31 mouse cellular contexts compared by ENCODE assay signal in genomic region chr8:112803058-112803457, GRCm38 (mm10).
DNase-seq lines count a peak whose midpoint lies in the region; ATAC-seq and TF ChIP-seq lines count a peak whose summit lies in the region.
"Had no signal": no experiment of that assay in that cellular context is flagged by ENCODE, and none has a peak within 500 bp of the region (broad histone marks: within the 10 kb centered on the region; RNA-seq: fewer than 3 reads in every experiment).

No protein-coding gene starts in this region.

- no peaks in the 10 kb centered on the region for H3K4me1 ChIP-seq in cerebellum, adult 2 months (ENCODE audit: control insufficient read depth, insufficient read depth, low read length)
- no peaks in the 10 kb centered on the region for H3K4me1 ChIP-seq in heart, embryonic 12.5 days (replicated peaks)
- H3K4me1 ChIP-seq: forebrain, embryonic 13.5 days; hindbrain, embryonic 13.5 days; midbrain, embryonic 12.5 days; neural tube, embryonic 12.5 days had no signal

- H3K36me3 ChIP-seq in heart, embryonic 12.5 days = no peaks in the 10 kb centered on the region
- H3K36me3 ChIP-seq: G1E; midbrain, embryonic 12.5 days; neural tube, embryonic 12.5 days had no signal

- H3K27me3 ChIP-seq in cerebellum, adult 2 months (ENCODE audit: control insufficient read depth, insufficient read depth, low read length) = no peaks in the 10 kb centered on the region
- H3K27me3 ChIP-seq in heart, embryonic 12.5 days (replicated peaks) = no peaks in the 10 kb centered on the region
- H3K27me3 ChIP-seq: CH12.LX; forebrain, embryonic 13.5 days; hindbrain, embryonic 13.5 days; midbrain, embryonic 12.5 days; neural tube, embryonic 12.5 days had no signal

- H3K9me3 ChIP-seq in heart, embryonic 12.5 days (replicated peaks) = peaks cover 4% of the 10 kb centered on the region; the same call in 1 of the 2 replicates
- H3K9me3 ChIP-seq: forebrain, embryonic 13.5 days; hindbrain, embryonic 13.5 days; midbrain, embryonic 12.5 days; neural tube, embryonic 12.5 days had no signal

- H3K4me3 ChIP-seq in cerebellum, adult 2 months (replicated peaks; ENCODE audit: insufficient read depth, low read depth, low read length) = no peak overlapping the region
- H3K4me3 ChIP-seq in heart, embryonic 12.5 days = no peak overlapping the region
- H3K4me3 ChIP-seq: forebrain, embryonic 13.5 days; hindbrain, embryonic 13.5 days; midbrain, embryonic 12.5 days; myocyte; neural tube, embryonic 12.5 days had no signal

- H3K9ac ChIP-seq in heart, embryonic 12.5 days = no peak overlapping the region
- H3K9ac ChIP-seq: forebrain, embryonic 13.5 days; hindbrain, embryonic 13.5 days; liver, embryonic 14.5 days; lung, embryonic 14.5 days; midbrain, embryonic 12.5 days; neural tube, embryonic 12.5 days had no signal

- no peak for TF ChIP-seq POLR2A in cerebellum, adult 2 months (IDR thresholded peaks at IDR 0.05; ENCODE audit: borderline replicate concordance, insufficient read depth, low read length)

- peak; percentile 4 for DNase-seq in cerebellum, adult 11 months
- DNase-seq in cerebellum, adult 2 months = no peak
- DNase-seq in heart, adult 11 months = peak; percentile 66
- peak; percentile 44 for DNase-seq in ES-CJ7 (ENCODE audit: low read depth, low spot score)
- DNase-seq in kidney, postnatal 14 days = peak; percentile 3
- DNase-seq in lung, postnatal 36 days = no peak
- DNase-seq in adrenal gland, adult 18-20 months (ENCODE audit: low spot score in 2 of 2) = no peak
- DNase-seq: adrenal gland, postnatal 25 days; gastrocnemius, postnatal 10 days; heart, adult 18-20 months; heart, postnatal 4 days; layer of hippocampus, adult 9-11 months; liver; lung, embryonic 14.5 days; lung, postnatal 14 days; right cerebral cortex, adult 18-20 months; spleen, adult 18-20 months; thymus, adult 18-20 months; thymus, postnatal 25 days had no signal

- no peak for TF ChIP-seq CTCF in cerebellum, adult 2 months (IDR thresholded peaks at IDR 0.05; ENCODE audit: borderline replicate concordance, insufficient read depth, low read depth, low read length)

- no peak for ATAC-seq in heart, embryonic 12.5 days (ENCODE audit: insufficient number of reproducible peaks, low FRiP score)
- ATAC-seq: forebrain, embryonic 13.5 days; intestine, postnatal 0 days had no signal

- no peak overlapping the region for H3K4me2 ChIP-seq in heart, embryonic 12.5 days
- H3K4me2 ChIP-seq: forebrain, embryonic 13.5 days; heart, embryonic 11.5 days; hindbrain, embryonic 13.5 days; lung, embryonic 14.5 days; midbrain, embryonic 12.5 days; neural tube, embryonic 12.5 days had no signal

- H3K27ac ChIP-seq in cerebellum, adult 2 months (ENCODE audit: insufficient read depth, low read length) = no peak overlapping the region
- H3K27ac ChIP-seq in heart, embryonic 12.5 days (ENCODE audit: poor library complexity, severe bottlenecking) = no peak overlapping the region
- H3K27ac ChIP-seq: forebrain, embryonic 13.5 days; hindbrain, embryonic 13.5 days; liver, embryonic 14.5 days; midbrain, embryonic 12.5 days; neural tube, embryonic 12.5 days; stomach, postnatal 0 days had no signal

- WGBS in cerebellum, adult 2 months = 90% methylated on average over 17 of the region's 17 CpGs
- 87% methylated on average over 17 of the region's 17 CpGs for WGBS in heart, embryonic 12.5 days

Comparison
In these comparisons a context has a peak if more than half of its experiments do, and no peak if none do; other contexts are left out.
1. DNase-seq: peak in cerebellum, adult 11 months (single experiment), heart, adult 11 months (single experiment), ES-CJ7 (single experiment) and kidney, postnatal 14 days (single experiment); none in cerebellum, adult 2 months (0 of 2), lung, postnatal 36 days (single experiment) and adrenal gland, adult 18-20 months (0 of 2).